Mouse (Mus musculus) olfactory bulb, adult 2 months (tissue): ENCODE results near the gene St5. TPM values are rescaled to one million over a fixed set of nuclear protein-coding genes. Genes with fewer than 3 reads are reported as not detected.

Experiments
- H3K27ac ChIP-seq: fragments of 200-500 bp; 2 replicates; pipeline ENCODE4 v1.5.1; 2012; ENCODE audit warnings: low read depth, low read length; ENCODE audit not compliant: insufficient read depth
- H3K4me1 ChIP-seq: fragments of 200-500 bp; 2 replicates; pipeline ENCODE4 v1.6.1; 2012; ENCODE audit warnings: low read length; ENCODE audit not compliant: control insufficient read depth, insufficient read depth
- H3K4me3 ChIP-seq: fragments of 200-500 bp; 2 replicates; pipeline ENCODE4 v1.5.1; 2012; ENCODE audit warnings: mild to moderate bottlenecking, low read depth, low read length, moderate library complexity; ENCODE audit not compliant: insufficient read depth
- CTCF ChIP-seq: fragments of 200-500 bp; IDR thresholded peaks from 2 replicates; pipeline ENCODE4 v1.5.1; 2012; ENCODE audit warnings: low read depth, mild to moderate bottlenecking, low read length, moderate library complexity; ENCODE audit not compliant: insufficient read depth
- POLR2A ChIP-seq: fragments of 200-500 bp; IDR thresholded peaks from 2 replicates; pipeline ENCODE4 v1.6.1; 2012; ENCODE audit warnings: mild to moderate bottlenecking, low read depth, low read length, moderate library complexity; ENCODE audit not compliant: insufficient read depth
- WGBS: fragments of 180-500 bp; shearing (Covaris S2); methylation state at CpG from one replicate; pipeline ENCODE4 v1.1.7; 2018; 5-methylcytosine and 5-hydroxymethylcytosine counted together
- polyA plus RNA-seq: library from polyadenylated mRNA; stranded (reverse); fragments of >200 nt; gene quantifications from 2 replicates; pipeline ENCODE4 v1.2.4, GENCODE M21; 2012; ENCODE audit warnings: low replicate concordance; ENCODE audit not compliant: missing spikeins, insufficient read depth, insufficient read length

The St5 gene
- polyA plus RNA-seq, 1 experiment = not detected

DNA sequence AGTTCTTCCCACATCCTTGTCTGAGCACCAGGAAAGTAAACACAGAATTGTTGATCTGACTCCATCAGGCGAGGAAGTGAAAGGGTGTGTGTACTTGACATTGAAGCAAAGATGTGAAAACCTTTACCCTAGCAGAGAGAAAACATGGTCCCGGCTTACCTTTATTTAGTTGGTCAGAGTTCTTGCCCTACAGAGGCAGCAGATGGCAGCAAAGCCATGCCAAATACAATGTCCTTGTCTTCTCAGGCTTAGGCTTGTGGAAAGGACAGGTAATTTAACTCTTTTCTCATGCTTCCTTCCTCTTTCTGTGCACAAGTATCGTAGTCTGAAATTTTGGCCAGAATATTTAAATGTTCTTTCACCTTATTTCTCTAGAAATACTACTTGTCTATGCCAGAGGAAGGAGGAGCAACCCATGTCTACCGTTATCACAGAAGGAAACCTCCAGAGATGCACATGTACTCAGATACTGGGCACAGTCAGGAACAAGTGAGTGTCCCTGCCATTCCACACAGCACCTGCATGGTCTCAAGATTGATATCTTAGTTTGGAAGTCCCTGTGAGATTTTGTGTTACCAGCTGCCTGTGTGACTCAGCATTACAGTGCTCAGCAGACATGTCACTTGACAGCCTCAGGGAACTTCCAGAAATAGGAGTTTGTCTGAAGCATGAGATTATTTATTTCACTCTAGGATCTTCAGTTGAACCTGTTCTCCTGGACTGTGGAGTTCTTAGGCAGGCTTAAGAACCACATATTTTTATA is 3.8 kb upstream of the St5 start:
- TF ChIP-seq POLR2A (no peak), CTCF (no peak)
- WGBS = 25% methylated on average over 4 of the region's 4 CpGs
- H3K27ac ChIP-seq = no peak overlapping the region
- peaks cover 4% of the 10 kb centered on the region for H3K4me1 ChIP-seq
- H3K4me3 ChIP-seq = no peak overlapping the region

DNA sequence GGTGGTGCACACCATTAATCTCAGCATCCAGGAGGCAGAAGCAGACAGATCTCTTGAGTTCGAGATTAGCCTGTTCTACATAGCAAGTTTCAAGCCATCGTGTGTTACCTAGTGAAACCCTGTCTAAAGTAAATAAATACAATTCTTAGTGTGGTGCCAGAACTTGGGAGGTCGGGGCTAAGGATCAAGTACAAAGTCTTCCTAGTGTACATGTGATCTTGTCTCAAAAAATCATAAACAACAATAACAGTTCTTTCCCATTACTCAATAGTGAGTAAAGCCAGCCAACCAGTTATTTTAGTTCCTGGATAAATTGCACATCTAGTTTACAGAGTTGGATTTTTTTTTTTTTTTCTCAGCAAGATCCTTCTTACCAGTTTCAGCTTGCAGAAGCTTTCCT is 1.1 kb upstream of the St5 start:
- 64% methylated on average over 3 of the region's 3 CpGs for WGBS
- Histone ChIP-seq H3K27ac (no peak overlapping the region), H3K4me3 (no peak overlapping the region), H3K4me1 (peaks cover 4% of the 10 kb centered on the region)
- TF ChIP-seq CTCF (no peak), POLR2A (no peak)

DNA sequence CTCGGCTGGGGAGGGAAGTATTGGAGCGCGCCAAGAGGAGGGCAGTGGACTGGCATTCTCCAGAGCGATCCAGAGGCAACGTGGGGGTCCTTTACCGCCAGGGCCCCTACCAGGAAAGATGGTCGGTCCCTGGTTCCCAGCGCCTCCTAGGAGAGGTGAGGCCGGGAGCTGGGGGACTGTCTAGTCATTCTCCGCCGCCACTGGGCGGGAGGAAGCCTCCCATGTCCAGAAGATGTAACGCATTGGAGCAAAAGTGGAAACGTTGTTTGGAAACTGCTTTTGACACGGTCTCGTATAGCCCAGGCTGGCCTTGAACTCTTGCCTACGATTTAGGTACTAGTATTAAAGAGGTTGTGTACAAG is 592 bp upstream of the St5 start:
- no peak overlapping the region for H3K27ac ChIP-seq
- TF ChIP-seq CTCF (no peak), POLR2A (no peak)
- WGBS = 4% methylated on average over 17 of the region's 17 CpGs
- H3K4me1 ChIP-seq = peaks cover 4% of the 10 kb centered on the region
- peak overlapping the region; percentile 81 for H3K4me3 ChIP-seq

DNA sequence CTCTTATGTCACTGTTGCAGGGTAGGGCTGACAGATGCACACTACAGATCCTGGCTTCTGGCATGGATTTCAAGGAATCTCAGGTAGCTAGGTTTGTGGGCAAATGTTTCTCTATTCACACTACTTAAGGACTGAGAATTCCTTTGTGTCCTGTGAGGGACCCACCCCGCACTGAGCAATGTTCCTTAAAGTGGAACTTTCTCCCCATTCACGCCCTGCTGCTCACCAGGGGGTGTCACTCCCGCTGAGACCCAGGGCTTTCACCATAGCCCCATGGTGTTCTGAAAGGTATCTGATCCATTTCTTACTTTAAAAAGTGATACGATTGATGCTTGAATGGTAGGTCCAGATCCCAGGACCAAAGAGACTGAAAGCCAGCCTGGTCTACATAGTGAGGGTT is 684 bp downstream of the St5 start:
- TF ChIP-seq CTCF (no peak), POLR2A (no peak)
- no peak overlapping the region for H3K27ac ChIP-seq
- WGBS = 54% methylated on average over 4 of the region's 4 CpGs
- peaks cover 4% of the 10 kb centered on the region for H3K4me1 ChIP-seq
- no peak overlapping the region for H3K4me3 ChIP-seq

DNA sequence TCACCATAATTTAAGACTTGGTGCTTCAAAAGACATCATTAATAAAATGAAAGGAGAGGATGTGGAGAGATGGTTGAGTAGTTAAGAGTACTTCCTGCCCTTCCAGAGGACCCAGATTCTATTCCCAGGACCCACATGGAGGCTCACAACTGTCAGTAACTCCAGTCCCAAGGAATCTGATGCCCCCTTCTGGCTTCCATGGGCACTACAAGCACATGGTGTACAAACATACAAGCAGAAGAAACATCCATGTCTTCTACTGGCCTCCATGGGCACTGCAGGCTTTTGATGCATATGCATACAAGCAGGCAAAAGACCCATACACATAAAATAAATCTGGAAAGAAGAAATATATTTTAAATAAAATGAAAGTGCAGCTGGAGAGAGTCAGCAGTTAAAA is 3.2 kb downstream of the St5 start:
- Histone ChIP-seq H3K27ac (no peak overlapping the region), H3K4me1 (peaks cover 4% of the 10 kb centered on the region), H3K4me3 (no peak overlapping the region)
- TF ChIP-seq POLR2A = no peak
- no peak for TF ChIP-seq CTCF

DNA sequence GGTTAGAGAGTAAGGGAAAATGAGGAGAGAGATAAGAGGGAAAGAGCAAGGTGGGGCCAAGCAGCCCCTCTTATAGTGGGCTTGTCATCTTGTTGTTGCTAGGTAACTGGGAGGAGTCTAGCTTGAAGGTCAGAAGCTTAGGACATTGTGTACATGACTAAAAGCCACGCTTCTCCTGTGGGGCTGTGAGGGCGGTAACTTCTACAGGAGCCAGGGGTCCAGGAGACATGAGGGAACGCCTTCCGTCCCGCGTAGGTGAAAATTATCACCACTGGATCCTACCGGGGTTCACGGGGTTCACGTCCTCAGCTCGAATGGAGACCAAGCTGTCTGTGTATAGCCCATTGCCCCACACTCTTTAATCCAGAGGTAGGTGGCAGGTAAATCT is 8.1 kb downstream of the St5 start:
- TF ChIP-seq CTCF = no peak
- H3K27ac ChIP-seq = no peak overlapping the region
- 93% methylated on average over 10 of the region's 10 CpGs for WGBS
- no peak overlapping the region for H3K4me3 ChIP-seq
- H3K4me1 ChIP-seq = no peaks in the 10 kb centered on the region

DNA sequence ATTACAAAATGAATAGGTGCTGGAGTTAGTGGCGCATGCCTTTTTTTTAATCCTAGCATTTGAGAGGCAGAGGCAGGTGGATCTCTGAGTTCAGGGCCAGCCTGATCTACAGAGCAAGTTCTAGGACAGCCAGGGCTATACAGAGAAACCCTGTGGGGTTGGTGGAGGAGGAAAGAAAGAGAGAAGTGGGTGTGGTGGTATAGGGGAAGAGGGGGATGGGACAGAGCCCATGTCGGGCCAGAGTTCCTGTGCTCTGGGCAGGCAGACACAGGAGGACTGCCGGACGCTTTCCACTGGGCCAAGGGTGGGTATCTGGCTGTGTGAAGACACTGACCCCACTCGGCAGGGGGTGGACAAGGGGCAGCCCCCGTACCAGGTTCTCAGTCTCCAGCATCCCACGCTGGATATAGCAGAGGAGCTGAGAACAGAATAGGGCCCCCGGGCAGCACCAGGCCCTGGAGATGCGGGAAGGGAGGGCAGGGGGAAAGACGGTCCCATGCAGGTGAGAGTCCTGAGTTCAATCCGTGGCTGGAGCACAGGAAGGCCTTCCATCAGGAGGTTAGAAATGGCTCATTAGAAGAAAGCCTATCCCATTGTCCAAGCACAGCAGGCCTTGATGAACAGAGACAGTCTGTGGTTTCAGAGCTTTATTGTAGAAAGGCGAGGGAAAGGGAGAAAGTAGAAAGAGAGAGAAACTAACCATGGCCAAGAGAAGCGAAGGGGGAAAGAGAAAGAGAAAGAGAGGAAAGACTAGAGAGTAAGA is 8.6 kb downstream of the St5 start:
- Histone ChIP-seq H3K4me1 (no peaks in the 10 kb centered on the region), H3K27ac (no peak overlapping the region), H3K4me3 (no peak overlapping the region)
- TF ChIP-seq POLR2A (no peak), CTCF (no peak)
- WGBS = 87% methylated on average over 13 of the region's 13 CpGs

DNA sequence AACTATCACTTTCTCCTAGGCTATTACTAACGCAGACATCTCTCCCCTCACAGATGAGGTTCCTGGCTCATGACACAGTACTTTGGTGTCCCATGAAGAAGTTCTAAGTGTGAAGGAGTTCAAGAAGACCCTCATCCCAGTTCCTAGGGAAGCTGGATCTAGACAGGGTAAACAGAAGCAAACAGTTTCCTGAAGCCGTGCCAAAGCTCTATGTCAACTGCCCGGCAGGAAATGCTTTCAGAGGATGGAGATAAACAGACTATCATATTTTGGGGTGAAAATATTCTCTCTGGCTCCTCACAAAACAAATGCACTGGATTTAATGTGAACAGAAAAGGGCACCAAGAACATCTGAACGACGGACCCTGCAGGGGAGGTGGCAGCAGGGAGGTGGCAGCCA is 12.4 kb downstream of the St5 start:
- TF ChIP-seq POLR2A (no peak), CTCF (no peak)
- 83% methylated on average over 5 of the region's 5 CpGs for WGBS
- Histone ChIP-seq H3K4me3 (no peak overlapping the region), H3K27ac (no peak overlapping the region), H3K4me1 (no peaks in the 10 kb centered on the region)

DNA sequence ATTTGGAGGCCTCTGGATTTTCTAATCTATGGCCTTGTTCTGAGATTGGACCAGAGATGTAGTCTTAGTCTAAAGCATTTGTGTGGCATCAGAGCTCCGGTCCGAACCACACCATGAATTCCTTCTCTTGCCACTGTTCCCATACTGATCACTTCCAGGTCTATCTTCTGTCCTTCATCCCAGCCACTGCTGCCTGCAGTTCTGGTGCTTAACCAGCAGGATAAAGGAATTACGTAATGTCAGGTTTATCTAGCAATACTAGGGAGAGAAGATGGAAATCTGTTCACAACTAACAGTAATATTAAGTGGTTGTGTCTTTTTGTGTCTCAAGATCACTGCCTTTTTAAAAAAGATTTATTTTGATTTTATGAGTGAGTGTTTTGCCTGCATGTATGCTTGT is 13.3 kb downstream of the St5 start:
- WGBS = 94% methylated on average over 3 of the region's 3 CpGs
- no peak overlapping the region for H3K4me3 ChIP-seq
- H3K4me1 ChIP-seq = no peaks in the 10 kb centered on the region
- H3K27ac ChIP-seq = no peak overlapping the region
- TF ChIP-seq CTCF = no peak
- TF ChIP-seq POLR2A = no peak
